Mouse (Mus musculus) midbrain, embryonic 13.5 days (tissue): Measurements from ENCODE around the gene Vpreb1. TPM values are rescaled to one million over a fixed set of nuclear protein-coding genes. Genes with fewer than 3 reads are reported as not detected.
A peak's percentile ranks its signal among the peaks of the same experiment; 100 is the strongest.
"Not testable (repeated sequence)": the region's sequence is repeated elsewhere in the genome, so short reads cannot be mapped to it uniquely, and the experiment has no call there.

Source experiments
- ATAC-seq: fragments of 200-750 bp; cut with Nextera tagmentation; 2 replicates; pipeline ENCODE4 v1.8.0; 2017; ENCODE audit warnings: mild to moderate bottlenecking, moderate TSS enrichment, moderate library complexity
- H3K27ac ChIP-seq: fragments of 300-500 bp; sonication (generic); 2 replicates; pipeline ENCODE4 v1.5.1; 2015; ENCODE audit warnings: inconsistent platforms, mild to moderate bottlenecking, moderate library complexity
- H3K27me3 ChIP-seq: fragments of 300-500 bp; sonication (generic); 2 replicates; pipeline ENCODE4 v1.6.1; 2015; ENCODE audit warnings: mild to moderate bottlenecking, inconsistent platforms
- H3K36me3 ChIP-seq: fragments of 300-500 bp; sonication (generic); 2 replicates; pipeline ENCODE4 v1.6.1; 2015; ENCODE audit warnings: mild to moderate bottlenecking, inconsistent platforms
- H3K4me1 ChIP-seq: fragments of 300-500 bp; sonication (generic); replicated peaks from 2 replicates; pipeline ENCODE4 v1.6.1; 2015; ENCODE audit warnings: inconsistent platforms
- H3K4me2 ChIP-seq: fragments of 300-500 bp; sonication (generic); replicated peaks from 2 replicates; pipeline ENCODE4 v1.6.1; 2015; ENCODE audit warnings: moderate library complexity, mild to moderate bottlenecking, inconsistent platforms
- H3K4me3 ChIP-seq: fragments of 300-500 bp; sonication (generic); replicated peaks from 2 replicates; pipeline ENCODE4 v1.5.1; 2015; ENCODE audit warnings: mild to moderate bottlenecking, inconsistent platforms
- H3K9ac ChIP-seq: fragments of 300-500 bp; sonication (generic); replicated peaks from 2 replicates; pipeline ENCODE4 v1.6.1; 2015; ENCODE audit warnings: mild to moderate bottlenecking, inconsistent platforms
- H3K9me3 ChIP-seq: fragments of 300-500 bp; sonication (generic); 2 replicates; pipeline ENCODE4 v1.6.1; 2016; ENCODE audit warnings: mild to moderate bottlenecking, inconsistent platforms
- WGBS: fragments of 180-500 bp; shearing (Covaris S2); methylation state at CpG from one replicate; pipeline ENCODE4 v1.1.7; 2015; 5-methylcytosine and 5-hydroxymethylcytosine counted together
- polyA plus RNA-seq: library from polyadenylated mRNA; unstranded; fragments of >200 nt; fragmentation: Nextera tagmentation; extraction: Ambion mirVana; gene quantifications from 2 replicates; pipeline ENCODE4 v1.2.1, GENCODE M21; 2015

The Vpreb1 gene
- polyA plus RNA-seq, 1 experiment from 2014 or later: 1.6 TPM

DNA sequence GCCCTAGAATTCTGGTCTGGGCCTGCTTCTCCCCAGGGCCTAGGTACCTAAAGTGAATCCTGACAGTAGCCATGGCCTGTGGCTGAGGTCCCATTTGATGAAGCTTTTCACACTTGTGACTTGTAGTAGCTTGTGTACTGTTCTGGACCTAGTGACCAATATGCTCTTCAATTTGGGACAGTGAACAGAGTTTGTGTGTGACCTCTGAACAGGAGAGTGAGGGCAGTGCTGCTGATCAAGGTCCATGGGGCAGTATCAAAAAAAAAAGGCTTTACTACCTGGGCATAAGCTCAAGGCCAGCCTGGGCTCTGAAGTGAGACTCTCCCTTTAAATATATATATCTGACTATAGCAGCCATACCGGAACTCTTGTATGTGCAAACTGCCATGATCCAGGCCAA, 17.7 kb upstream of the Vpreb1 start:
- no peak for ATAC-seq
- H3K9ac ChIP-seq: no peak overlapping the region
- H3K9me3 ChIP-seq: no peaks in the 10 kb centered on the region
- no peaks in the 10 kb centered on the region for H3K27me3 ChIP-seq
- no peak overlapping the region for H3K4me2 ChIP-seq
- no peak overlapping the region for H3K27ac ChIP-seq
- H3K4me3 ChIP-seq: no peak overlapping the region
- 100% methylated on average over 1 of the region's 1 CpGs for WGBS
- H3K4me1 ChIP-seq: no peaks in the 10 kb centered on the region
- H3K36me3 ChIP-seq: peaks cover 100% of the 10 kb centered on the region

DNA sequence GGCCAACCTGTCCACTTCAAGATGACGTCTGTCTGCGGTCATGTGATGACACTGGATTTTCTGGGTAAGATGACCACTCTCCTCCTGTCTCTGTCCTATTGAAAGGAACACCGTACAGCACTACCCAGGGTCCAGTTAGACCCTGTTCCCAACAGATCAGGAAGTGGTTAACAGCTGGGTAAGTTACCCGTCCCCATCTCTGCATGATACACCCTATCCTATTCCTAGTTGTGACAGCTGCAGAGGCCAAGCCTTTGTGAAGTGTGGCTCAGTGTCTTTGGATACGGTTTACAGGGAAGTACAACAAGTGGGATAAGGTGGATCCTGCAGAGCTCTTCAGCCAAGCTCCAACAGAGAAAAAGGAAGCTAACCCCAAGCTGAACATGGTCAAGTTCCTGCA, 8.4 kb upstream of the Vpreb1 start:
- Histone ChIP-seq H3K9ac (no peak overlapping the region), H3K36me3 (peaks cover 88% of the 10 kb centered on the region), H3K9me3 (peaks cover 8% of the 10 kb centered on the region; the same call in 1 of the 2 replicates), H3K4me2 (no peak overlapping the region), H3K4me3 (no peak overlapping the region), H3K27me3 (no peaks in the 10 kb centered on the region), H3K27ac (no peak overlapping the region), H3K4me1 (no peaks in the 10 kb centered on the region)
- WGBS: 89% methylated on average over 5 of the region's 5 CpGs
- no peak for ATAC-seq

DNA sequence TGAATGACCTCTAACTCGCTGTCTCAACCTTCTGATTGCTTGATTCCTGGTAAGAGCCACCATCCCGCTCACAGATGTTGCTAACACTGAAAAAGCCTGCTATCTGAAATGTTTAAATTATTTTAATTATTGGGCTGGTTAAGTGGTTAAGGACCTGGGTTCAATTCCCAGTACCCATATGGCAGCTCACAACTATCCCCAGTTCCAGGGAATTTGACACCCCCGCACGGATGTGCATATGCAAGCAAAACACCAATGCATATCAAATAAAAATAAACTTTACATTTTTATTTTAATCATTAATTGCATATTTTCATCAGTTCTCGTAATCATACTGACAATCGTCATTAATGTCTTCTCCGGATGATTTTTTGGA, 414 bp downstream of the Vpreb1 start:
- 35% methylated on average over 7 of the region's 7 CpGs for WGBS
- Histone ChIP-seq H3K9me3 (no peaks in the 10 kb centered on the region), H3K4me2 (peak overlapping the region; percentile 73), H3K9ac (peak overlapping the region; percentile 79; the same call in 1 of the 2 replicates), H3K27me3 (no peaks in the 10 kb centered on the region), H3K27ac (peak overlapping the region; percentile 92; the same call in 1 of the 2 replicates), H3K4me1 (peaks cover 12% of the 10 kb centered on the region), H3K4me3 (peak overlapping the region; percentile 64), H3K36me3 (peaks cover 8% of the 10 kb centered on the region)
- ATAC-seq: peak; percentile 77

DNA sequence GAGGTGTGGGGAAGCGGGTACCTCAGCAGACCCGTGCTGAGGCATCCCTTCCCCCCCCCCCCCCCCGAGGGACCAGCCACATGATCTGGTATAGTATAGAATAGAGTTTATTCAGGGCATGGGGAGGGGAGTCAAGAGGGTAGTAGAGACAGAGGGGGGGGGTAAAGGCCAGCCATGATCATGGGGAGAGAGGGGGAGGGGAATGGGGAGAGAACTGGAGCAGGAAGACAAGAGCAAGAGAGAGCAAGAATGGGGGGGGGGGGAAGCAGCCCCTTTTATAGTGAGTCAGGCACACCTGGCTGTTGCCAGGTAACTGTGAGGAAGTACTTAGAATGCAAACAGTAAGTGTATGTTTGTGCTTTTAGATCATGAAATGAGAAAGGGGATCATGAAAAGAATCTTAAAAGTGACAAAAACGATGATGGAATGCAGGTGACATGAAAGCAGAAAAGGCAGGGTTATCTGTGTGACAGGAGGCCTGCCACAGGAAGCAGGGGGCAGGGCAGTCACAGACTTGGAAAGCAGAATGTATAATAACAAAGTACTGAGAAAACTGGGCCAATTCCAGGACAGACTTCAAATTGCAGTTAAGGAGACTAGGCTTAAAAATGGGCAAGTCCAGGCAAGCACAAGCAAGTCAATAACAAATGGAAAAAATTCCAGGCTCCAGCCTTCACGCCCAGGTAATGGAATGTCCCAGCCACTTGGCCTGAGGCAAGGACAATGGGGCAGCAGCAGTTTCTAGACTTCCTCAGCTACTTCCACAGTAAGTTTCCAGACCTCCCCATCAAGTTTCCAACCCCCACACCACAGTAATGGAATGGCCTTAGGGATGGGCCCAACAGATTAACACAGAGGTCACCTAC, 4.7 kb downstream of the Vpreb1 start:
- Histone ChIP-seq H3K4me1 (no peaks in the 10 kb centered on the region), H3K4me2 (no peak overlapping the region), H3K9ac (no peak overlapping the region), H3K4me3 (no peak overlapping the region), H3K9me3 (no peaks in the 10 kb centered on the region), H3K27ac (no peak overlapping the region), H3K27me3 (no peaks in the 10 kb centered on the region), H3K36me3 (no peaks in the 10 kb centered on the region)
- 68% methylated on average over 4 of the region's 5 CpGs for WGBS
- no peak for ATAC-seq

- no peak overlapping the region for H3K27ac ChIP-seq
- H3K4me1 ChIP-seq: no peaks in the 10 kb centered on the region
- no peak for ATAC-seq
- no peaks in the 10 kb centered on the region for H3K27me3 ChIP-seq
- no peak overlapping the region for H3K9ac ChIP-seq
- H3K9me3 ChIP-seq: no peaks in the 10 kb centered on the region
- no peak overlapping the region for H3K4me3 ChIP-seq
- no peaks in the 10 kb centered on the region for H3K36me3 ChIP-seq
- H3K4me2 ChIP-seq: no peak overlapping the region
Measured at GRCm38 (mm10) chr16:16865217-16865616, 5.4 kb downstream of the Vpreb1 start.

DNA sequence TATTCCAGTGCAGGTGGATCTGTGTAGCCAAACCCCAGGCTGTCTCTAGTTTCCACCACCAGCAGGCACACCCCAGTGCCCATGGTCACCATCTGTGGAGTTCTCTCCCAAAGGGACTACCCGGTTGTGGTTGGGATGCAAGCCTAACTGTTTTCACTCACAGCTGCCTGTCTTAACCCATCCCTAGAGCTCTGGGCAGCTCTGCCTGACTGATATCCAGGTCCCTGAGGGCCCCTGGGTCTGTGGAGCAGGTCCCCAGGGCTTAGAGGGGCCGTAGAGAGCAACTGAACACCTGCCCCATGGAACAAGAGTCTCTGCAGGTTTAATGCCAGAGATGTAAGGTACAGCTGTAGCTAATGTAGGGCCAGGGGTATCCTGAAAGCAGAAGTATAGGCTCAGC, 6.7 kb downstream of the Vpreb1 start, which contains the start of gene Igll1:
TSS of gene Igll1 (minus strand) at position 8 of the 400 bp plus-strand sequence.
- WGBS: 69% methylated on average over 2 of the region's 2 CpGs
- H3K27ac ChIP-seq: no peak within 1 kb of the TSS
- H3K36me3 ChIP-seq: no peaks in the 10 kb centered on the region
- no peak within 1 kb of the TSS for H3K9ac ChIP-seq
- H3K4me2 ChIP-seq: no peak within 1 kb of the TSS
- no peaks in the 10 kb centered on the region for H3K27me3 ChIP-seq
- no peak within 1 kb of the TSS for H3K4me3 ChIP-seq
- H3K4me1 ChIP-seq: no peaks in the 10 kb centered on the region
- ATAC-seq: no peak
- no peaks in the 10 kb centered on the region for H3K9me3 ChIP-seq

DNA sequence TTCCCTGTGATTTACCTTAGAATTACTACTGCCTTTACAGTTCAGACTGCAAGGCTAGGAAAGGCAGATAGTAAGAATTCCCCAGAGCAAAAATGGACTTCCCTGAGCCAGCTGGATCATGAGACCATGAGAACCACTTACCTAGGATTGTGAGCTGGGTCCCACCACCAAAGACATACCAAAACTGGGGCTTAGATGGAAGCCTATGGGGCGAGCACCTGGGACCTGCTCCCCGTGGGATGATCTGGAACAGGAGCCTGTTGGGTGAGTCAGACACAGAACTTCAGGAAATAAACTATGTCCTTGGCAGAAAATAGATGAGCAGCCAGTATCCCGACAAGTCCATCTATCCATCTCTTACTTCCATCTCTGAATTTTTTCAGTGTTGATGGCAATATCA, 8.4 kb downstream of the Vpreb1 start:
- H3K4me3 ChIP-seq: no peak overlapping the region
- no peak for ATAC-seq
- H3K4me2 ChIP-seq: no peak overlapping the region
- H3K9me3 ChIP-seq: no peaks in the 10 kb centered on the region
- H3K27ac ChIP-seq: no peak overlapping the region
- H3K9ac ChIP-seq: no peak overlapping the region
- no peaks in the 10 kb centered on the region for H3K36me3 ChIP-seq
- H3K4me1 ChIP-seq: no peaks in the 10 kb centered on the region
- H3K27me3 ChIP-seq: no peaks in the 10 kb centered on the region
- WGBS: 80% methylated on average over 3 of the region's 3 CpGs

- Histone ChIP-seq H3K4me2 (no peak overlapping the region), H3K9ac (no peak overlapping the region), H3K4me3 (no peak overlapping the region), H3K4me1 (no peaks in the 10 kb centered on the region), H3K9me3 (no peaks in the 10 kb centered on the region), H3K27me3 (no peaks in the 10 kb centered on the region), H3K27ac (no peak overlapping the region), H3K36me3 (no peaks in the 10 kb centered on the region)
- no peak for ATAC-seq
- WGBS: 84% methylated on average over 13 of the region's 13 CpGs
Measured at GRCm38 (mm10) chr16:16856731-16857476, 13.7 kb downstream of the Vpreb1 start.

GRCm38 (mm10) chr16:16856054-16856453, 14.6 kb downstream of the Vpreb1 start:
- H3K27ac ChIP-seq, H3K36me3 ChIP-seq, H3K4me3 ChIP-seq, H3K9me3 ChIP-seq, H3K4me1 ChIP-seq, ATAC-seq, H3K4me2 ChIP-seq, H3K27me3 ChIP-seq, H3K9ac ChIP-seq: not testable (repeated sequence)
- WGBS: 81% methylated on average over 9 of the region's 9 CpGs

- 94% methylated on average over 1 of the region's 1 CpGs for WGBS
- Histone ChIP-seq H3K27me3 (no peaks in the 10 kb centered on the region), H3K36me3 (no peaks in the 10 kb centered on the region), H3K27ac (no peak overlapping the region), H3K4me1 (no peaks in the 10 kb centered on the region), H3K4me2 (no peak overlapping the region), H3K4me3 (no peak overlapping the region), H3K9ac (no peak overlapping the region), H3K9me3 (no peaks in the 10 kb centered on the region)
- ATAC-seq: no peak
Measured at GRCm38 (mm10) chr16:16855541-16855940, 15.1 kb downstream of the Vpreb1 start.

GRCm38 (mm10) chr16:16854836-16855235, 15.8 kb downstream of the Vpreb1 start:
- H3K4me2 ChIP-seq: no peak overlapping the region
- no peak overlapping the region for H3K9ac ChIP-seq
- no peaks in the 10 kb centered on the region for H3K4me1 ChIP-seq
- no peaks in the 10 kb centered on the region for H3K36me3 ChIP-seq
- no peaks in the 10 kb centered on the region for H3K9me3 ChIP-seq
- H3K27ac ChIP-seq: no peak overlapping the region
- H3K4me3 ChIP-seq: no peak overlapping the region
- ATAC-seq: no peak
- H3K27me3 ChIP-seq: no peaks in the 10 kb centered on the region
- WGBS: 39% methylated on average over 6 of the region's 6 CpGs

- ATAC-seq: no peak
- no peak overlapping the region for H3K4me2 ChIP-seq
- H3K4me3 ChIP-seq: no peak overlapping the region
- no peak overlapping the region for H3K9ac ChIP-seq
- 92% methylated on average over 3 of the region's 3 CpGs for WGBS
- H3K4me1 ChIP-seq: no peaks in the 10 kb centered on the region
- no peaks in the 10 kb centered on the region for H3K9me3 ChIP-seq
- H3K27me3 ChIP-seq: no peaks in the 10 kb centered on the region
- no peaks in the 10 kb centered on the region for H3K36me3 ChIP-seq
- H3K27ac ChIP-seq: no peak overlapping the region
Measured at GRCm38 (mm10) chr16:16852411-16852810, 18.2 kb downstream of the Vpreb1 start.
